Mouse (Mus musculus): ENCODE measurements around the gene Hist2h3c1.
"Not testable (repeated sequence)": the region's sequence is repeated elsewhere in the genome, so short reads cannot be mapped to it uniquely, and the experiment has no call there.

Hist2h3c1 gene

GRCm38 (mm10) chr3:96235836-96236235, 10.6 kb upstream of the Hist2h3c1 start:
- DNase-seq, result no peak

GRCm38 (mm10) chr3:96236834-96237334, 9.6 kb upstream of the Hist2h3c1 start:
- DNase-seq, result no peak

- no peak for DNase-seq
These were observed 9.1 kb upstream of the Hist2h3c1 start for GRCm38 (mm10) chr3:96237335-96237903.

DNA sequence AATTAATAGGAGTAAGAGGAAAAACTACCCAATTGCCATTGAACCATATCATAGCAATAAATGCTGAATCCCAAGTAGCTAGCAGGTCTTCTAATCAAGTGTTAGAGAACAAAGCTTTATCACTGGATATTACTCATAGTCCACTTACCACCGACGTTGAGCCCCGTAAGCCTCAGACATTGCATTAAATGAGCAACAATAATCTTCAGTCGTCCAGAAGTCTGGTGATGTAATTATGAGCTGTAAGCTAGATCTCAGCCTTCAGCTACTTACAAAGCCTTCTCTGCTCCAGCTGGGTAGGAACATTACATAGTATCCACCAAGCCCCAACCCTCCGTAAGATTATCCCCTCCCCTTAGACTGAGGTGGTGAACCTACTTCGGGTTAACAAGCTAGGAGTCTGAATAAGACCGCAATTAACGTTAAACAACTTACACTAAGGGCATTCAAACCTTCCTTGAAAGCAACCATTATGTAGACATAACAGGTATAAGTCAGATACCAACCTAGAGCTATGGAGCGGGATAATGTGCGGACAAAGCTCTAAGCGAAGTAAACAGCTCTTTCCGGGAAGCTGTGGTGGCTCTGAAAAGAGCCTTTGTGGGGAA, 8.5 kb upstream of the Hist2h3c1 start:
- no peak for DNase-seq

DNA sequence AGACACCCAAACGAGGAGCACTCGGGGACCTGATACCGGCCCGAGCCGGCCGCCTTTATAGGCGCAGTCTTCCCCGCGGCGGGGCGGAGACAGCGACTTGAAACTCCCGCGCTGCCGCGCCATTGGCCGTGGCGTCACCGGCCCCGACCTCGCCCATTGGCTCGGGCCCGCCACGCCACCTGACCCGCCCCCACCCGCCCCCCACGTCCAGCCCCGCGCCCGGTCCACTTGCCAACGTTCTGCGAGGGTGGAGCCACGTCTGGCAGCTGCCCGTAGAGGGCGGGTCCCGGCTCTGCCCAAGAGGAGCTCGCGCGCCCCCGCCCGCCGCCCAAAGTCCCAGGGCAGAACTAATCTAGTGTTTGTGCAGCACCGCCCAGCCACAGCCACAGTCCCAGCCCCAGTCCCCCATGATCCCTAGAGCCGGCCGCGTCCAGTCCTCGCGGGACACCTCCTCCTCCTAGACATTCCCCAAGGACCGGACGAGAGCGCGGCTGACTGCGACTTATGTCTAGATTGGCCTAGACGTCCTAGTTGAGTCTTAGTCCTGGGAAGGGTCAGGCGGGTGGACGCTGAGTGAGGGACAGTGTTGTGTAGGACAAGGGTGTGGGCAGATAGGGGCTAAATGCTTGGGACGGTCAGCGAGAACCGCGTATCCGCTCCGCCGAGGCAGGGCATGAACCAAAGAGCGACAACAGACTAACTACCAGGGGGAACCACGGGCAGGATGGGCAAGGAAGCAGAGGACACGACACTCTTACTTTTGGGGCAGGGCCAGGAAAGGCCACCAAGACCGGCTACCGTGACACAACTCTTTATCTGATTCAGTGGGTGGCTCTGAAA, 7.3 kb upstream of the Hist2h3c1 start, which contains the start of gene Hist2h3c2:
Gene Hist2h3c2 (minus strand): TSS at position 174 of the 840 bp plus-strand sequence.
- peak; percentile 38 for DNase-seq

DNA sequence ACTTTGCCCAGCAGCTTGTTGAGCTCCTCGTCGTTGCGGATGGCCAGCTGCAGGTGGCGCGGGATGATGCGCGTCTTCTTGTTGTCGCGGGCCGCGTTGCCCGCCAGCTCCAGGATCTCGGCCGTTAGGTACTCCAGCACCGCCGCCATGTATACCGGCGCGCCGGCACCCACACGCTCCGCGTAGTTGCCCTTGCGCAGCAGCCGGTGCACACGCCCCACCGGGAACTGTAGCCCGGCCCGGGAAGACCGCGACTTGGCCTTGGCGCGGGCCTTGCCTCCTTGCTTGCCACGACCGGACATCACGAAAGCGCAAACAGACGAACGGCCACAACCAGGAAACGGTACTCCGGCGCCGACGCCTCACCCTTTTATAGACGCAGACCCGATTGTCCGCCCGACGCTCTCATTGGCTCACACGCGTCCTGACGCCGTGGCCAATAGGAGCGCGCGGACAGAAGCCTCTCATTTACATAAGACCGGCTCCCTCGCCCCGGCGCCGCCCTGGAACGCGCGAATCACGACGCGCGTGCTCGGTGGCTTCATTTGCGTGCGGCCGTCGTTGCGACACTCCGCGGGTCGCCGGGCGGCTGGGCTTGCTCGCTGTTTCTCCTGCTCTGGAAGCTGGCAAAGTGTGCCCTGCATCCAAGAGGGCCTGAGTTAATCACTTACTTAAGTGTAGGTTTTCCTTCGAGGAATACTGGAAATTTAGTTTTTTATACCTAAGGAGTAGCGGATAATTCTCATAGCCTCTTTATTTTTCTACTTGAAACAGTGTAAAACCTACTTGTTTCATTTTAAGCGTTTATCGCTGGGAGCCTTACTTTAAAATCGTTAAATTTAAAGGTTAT, 6.3 kb upstream of the Hist2h3c1 start, which contains the start of gene Hist2h2aa2:
Gene Hist2h2aa2 (minus strand): TSS at position 328 of the 850 bp plus-strand sequence.
- DNase-seq, result peak; percentile 95

GRCm38 (mm10) chr3:96240799-96241197, 5.7 kb upstream of the Hist2h3c1 start:
- no peak for DNase-seq

DNA sequence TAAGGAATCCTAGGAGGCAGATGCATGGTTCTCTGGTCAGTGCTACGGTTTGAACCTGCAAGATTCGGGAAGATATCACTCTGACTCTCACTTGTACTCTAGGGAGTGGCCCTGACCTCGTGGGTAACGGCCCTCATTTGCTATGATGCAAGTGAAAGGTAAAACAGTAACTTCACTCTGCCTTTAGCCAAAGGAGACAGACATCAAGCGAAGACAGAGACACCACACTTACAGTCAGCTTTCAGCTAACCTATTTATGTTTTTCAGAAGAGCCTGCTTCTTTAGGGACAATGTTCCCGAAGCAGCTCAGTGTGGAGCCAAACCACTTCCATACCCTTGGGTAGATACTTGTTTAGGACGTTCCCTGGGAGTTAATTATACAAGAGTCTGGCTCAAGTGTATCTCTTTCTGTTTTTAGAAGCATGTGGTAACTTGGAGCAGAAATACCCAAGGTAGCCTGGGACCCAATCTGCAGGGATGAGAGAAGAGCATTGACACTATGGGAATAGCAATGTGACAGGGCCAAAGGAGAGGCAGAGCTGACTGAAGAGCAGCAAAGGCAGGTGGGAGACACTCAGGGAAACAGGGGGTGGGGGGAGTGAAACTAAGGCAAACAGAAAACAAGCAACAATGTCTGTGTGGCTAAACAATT, 2.4 kb upstream of the Hist2h3c1 start:
- no peak for DNase-seq

DNA sequence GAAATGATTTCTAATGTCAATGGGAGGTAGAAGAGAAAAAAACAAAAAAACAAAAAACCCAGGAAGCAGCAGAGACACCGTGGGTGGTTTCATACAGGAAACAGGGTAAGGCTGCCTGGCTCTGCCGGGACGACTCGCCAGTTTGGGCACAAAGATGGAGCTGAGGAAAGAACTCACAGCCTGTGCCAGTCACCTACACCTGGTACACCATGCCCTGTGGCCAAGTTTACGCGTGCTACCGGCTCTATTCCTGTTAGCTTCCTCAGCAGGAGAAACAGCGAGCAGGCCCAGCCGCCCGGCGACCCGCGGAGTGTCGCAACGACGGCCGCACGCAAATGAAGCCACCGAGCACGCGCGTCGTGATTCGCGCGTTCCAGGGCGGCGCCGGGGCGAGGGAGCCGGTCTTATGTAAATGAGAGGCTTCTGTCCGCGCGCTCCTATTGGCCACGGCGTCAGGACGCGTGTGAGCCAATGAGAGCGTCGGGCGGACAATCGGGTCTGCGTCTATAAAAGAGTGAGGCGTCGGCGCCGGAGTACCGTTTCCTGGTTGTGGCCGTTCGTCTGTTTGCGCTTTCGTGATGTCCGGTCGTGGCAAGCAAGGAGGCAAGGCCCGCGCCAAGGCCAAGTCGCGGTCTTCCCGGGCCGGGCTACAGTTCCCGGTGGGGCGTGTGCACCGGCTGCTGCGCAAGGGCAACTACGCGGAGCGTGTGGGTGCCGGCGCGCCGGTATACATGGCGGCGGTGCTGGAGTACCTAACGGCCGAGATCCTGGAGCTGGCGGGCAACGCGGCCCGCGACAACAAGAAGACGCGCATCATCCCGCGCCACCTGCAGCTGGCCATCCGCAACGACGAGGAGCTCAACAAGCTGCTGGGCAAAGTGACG, 1.2 kb upstream of the Hist2h3c1 start, which contains the start of gene Hist2h2aa1:
Gene Hist2h2aa1 (plus strand): TSS at position 495 of the 884 bp plus-strand sequence.
- peak; percentile 87 for DNase-seq

- DNase-seq, result not testable (repeated sequence)
These were observed 467 bp upstream of the Hist2h3c1 start for GRCm38 (mm10) chr3:96246018-96246417.

- DNase-seq, result no peak
These were observed 1.1 kb downstream of the Hist2h3c1 start for GRCm38 (mm10) chr3:96247356-96248140.

DNA sequence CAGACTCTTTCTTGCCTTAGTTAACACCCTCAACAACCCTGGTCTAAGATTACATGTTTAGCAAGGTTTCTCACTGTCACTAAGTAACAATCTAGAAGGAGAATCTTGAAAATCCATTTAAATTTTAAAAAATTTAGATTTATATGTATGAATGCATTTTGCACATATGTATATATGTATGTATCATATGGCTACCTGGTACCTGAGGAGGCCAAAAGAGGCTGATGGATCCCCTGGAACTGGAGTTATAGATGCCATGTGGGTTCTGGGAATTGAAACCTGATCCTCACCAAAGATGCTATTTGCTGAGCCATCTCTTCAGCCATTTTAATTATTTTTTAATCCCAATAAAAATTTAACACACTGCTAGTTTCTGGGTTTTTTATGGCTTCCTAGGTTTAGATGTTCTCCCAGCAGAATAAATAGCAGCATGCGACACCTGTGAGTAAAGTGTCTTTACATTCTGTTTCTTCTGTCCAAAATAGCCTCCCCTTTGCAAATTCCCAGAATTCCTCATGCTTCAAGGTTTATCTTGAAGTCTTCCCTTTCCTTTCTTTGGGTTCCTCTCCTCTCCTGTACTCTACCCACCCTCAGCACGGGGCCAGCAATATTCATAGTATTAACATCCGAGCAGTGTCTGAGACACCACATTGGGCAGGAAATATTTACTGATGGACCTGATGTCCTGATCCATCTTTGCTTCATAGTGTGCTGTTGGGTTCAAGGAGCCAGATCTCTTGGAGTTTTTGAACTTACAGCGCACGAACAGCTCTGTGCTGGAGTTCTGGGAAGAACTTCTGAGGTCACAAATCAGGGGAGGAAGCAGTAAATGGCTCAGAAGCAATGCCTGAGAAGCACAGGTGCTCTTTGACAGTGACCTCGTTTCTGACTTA, 1.9 kb downstream of the Hist2h3c1 start:
- DNase-seq, result no peak

- DNase-seq, result no peak
These were observed 2.5 kb downstream of the Hist2h3c1 start for GRCm38 (mm10) chr3:96249034-96249345.

- DNase-seq, result no peak
These were observed 4.4 kb downstream of the Hist2h3c1 start for GRCm38 (mm10) chr3:96250890-96251289.

DNA sequence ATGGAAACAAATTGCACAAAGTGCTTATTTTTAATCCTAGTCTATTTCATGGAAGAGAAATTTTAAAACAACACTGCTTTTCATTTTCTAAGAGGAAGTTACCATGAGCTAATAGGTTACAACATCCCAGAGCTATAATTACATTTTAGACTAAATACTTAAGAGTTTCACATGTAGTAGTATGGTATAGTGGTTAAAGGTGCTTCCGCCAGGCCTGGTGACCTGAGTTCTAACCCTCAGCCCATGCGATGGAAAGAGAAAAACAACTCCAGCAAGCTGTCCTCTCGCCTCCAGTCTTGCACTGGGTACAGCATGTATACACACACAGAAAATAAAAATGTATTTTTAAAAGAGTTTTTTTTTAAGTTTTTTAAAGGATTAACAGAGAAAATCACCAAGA, 5.3 kb downstream of the Hist2h3c1 start:
- DNase-seq, result no peak

- no peak for DNase-seq
These were observed 8.3 kb downstream of the Hist2h3c1 start for GRCm38 (mm10) chr3:96254683-96255355.

- no peak for DNase-seq
These were observed 9.6 kb downstream of the Hist2h3c1 start for GRCm38 (mm10) chr3:96255926-96256593.

DNA sequence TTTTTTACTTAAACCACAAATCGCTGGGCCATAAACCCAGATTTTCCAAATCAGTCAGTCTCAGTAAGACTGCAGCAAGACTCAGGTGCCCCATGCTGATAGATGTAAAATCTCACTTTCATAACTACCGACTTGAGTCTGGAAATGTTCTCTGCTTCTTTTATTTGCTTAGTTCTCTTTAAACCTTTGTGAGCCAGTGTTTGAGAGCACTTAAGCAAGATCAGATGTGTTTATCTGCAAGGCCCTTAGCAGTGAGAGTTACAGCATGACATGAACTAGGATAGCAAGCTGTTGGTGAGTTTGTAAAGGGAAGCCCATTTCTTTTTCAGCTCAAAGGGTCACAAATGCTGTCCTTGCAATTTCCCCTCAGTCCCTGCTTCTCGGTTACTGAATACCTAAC, 10.7 kb downstream of the Hist2h3c1 start:
- no peak for DNase-seq
